Mouse (Mus musculus): ENCODE data around the gene Ppp1r14c. TPM values are rescaled to one million over a fixed set of nuclear protein-coding genes. Genes with fewer than 3 reads are reported as not detected.

Ppp1r14c gene
- polyA plus RNA-seq, 1 experiment from 2014 or later = 2.2 TPM

GRCm38 (mm10) chr10:3359531-3359930 is 6.3 kb upstream of the Ppp1r14c start:
- DNase-seq (ENCODE audit: low spot score) = no peak
- Histone ChIP-seq H3K4me2 (ENCODE audit: low read length) (no peak overlapping the region), H3K27me3 (replicated peaks; ENCODE audit: control insufficient read depth, insufficient read depth, low read length) (no peaks in the 10 kb centered on the region), H3K27ac (ENCODE audit: low read depth) (no peak overlapping the region), H3K4me1 (replicated peaks; ENCODE audit: control insufficient read depth, insufficient read depth, low read length) (no peaks in the 10 kb centered on the region), H3K4me3 (ENCODE audit: low read depth, low read length) (no peak overlapping the region), H3K36me3 (ENCODE audit: control insufficient read depth, insufficient read depth, low read length) (no peaks in the 10 kb centered on the region), H3K9ac (ENCODE audit: low read length) (no peak overlapping the region), H3K9me3 (ENCODE audit: control insufficient read depth, low read length) (no peaks in the 10 kb centered on the region)
- ATAC-seq (replicated peaks; ENCODE audit: low FRiP score, low TSS enrichment, low read depth) = no peak
- WGBS = 74% methylated on average over 1 of the region's 1 CpGs

GRCm38 (mm10) chr10:3365671-3366035 is 204 bp upstream of the Ppp1r14c start:
- peak overlapping the region; percentile 60 for H3K4me3 ChIP-seq (ENCODE audit: low read depth, low read length)
- H3K9me3 ChIP-seq (ENCODE audit: control insufficient read depth, low read length) = no peaks in the 10 kb centered on the region
- DNase-seq (ENCODE audit: low spot score) = no peak
- H3K4me2 ChIP-seq (ENCODE audit: low read length) = peak overlapping the region; percentile 95
- H3K27ac ChIP-seq (ENCODE audit: low read depth) = no peak overlapping the region
- ATAC-seq (replicated peaks; ENCODE audit: low FRiP score, low TSS enrichment, low read depth) = no peak
- no peaks in the 10 kb centered on the region for H3K36me3 ChIP-seq (ENCODE audit: control insufficient read depth, insufficient read depth, low read length)
- no peaks in the 10 kb centered on the region for H3K4me1 ChIP-seq (replicated peaks; ENCODE audit: control insufficient read depth, insufficient read depth, low read length)
- 30% methylated on average over 5 of the region's 5 CpGs for WGBS
- H3K27me3 ChIP-seq (replicated peaks; ENCODE audit: control insufficient read depth, insufficient read depth, low read length) = peaks cover 32% of the 10 kb centered on the region
- no peak overlapping the region for H3K9ac ChIP-seq (ENCODE audit: low read length)

GRCm38 (mm10) chr10:3366870-3367431 is 1.1 kb downstream of the Ppp1r14c start:
- 1% methylated on average over 24 of the region's 26 CpGs for WGBS
- no peak overlapping the region for H3K9ac ChIP-seq (ENCODE audit: low read length)
- peak overlapping the region; percentile 60 for H3K4me3 ChIP-seq (ENCODE audit: low read depth, low read length)
- H3K4me2 ChIP-seq (ENCODE audit: low read length) = peak overlapping the region; percentile 95
- no peaks in the 10 kb centered on the region for H3K36me3 ChIP-seq (ENCODE audit: control insufficient read depth, insufficient read depth, low read length)
- peaks cover 32% of the 10 kb centered on the region for H3K27me3 ChIP-seq (replicated peaks; ENCODE audit: control insufficient read depth, insufficient read depth, low read length)
- no peaks in the 10 kb centered on the region for H3K4me1 ChIP-seq (replicated peaks; ENCODE audit: control insufficient read depth, insufficient read depth, low read length)
- DNase-seq (ENCODE audit: low spot score) (peak; percentile 69), ATAC-seq (replicated peaks; ENCODE audit: low FRiP score, low TSS enrichment, low read depth) (peak; percentile 40; the same call in 1 of the 2 replicates)
- no peak overlapping the region for H3K27ac ChIP-seq (ENCODE audit: low read depth)
- no peaks in the 10 kb centered on the region for H3K9me3 ChIP-seq (ENCODE audit: control insufficient read depth, low read length)

GRCm38 (mm10) chr10:3367440-3367839 is 1.6 kb downstream of the Ppp1r14c start:
- WGBS = 31% methylated on average over 11 of the region's 11 CpGs
- H3K27me3 ChIP-seq (replicated peaks; ENCODE audit: control insufficient read depth, insufficient read depth, low read length) = peaks cover 32% of the 10 kb centered on the region
- H3K4me3 ChIP-seq (ENCODE audit: low read depth, low read length) = peak overlapping the region; percentile 60; the same call in 1 of the 2 replicates
- no peaks in the 10 kb centered on the region for H3K4me1 ChIP-seq (replicated peaks; ENCODE audit: control insufficient read depth, insufficient read depth, low read length)
- H3K9ac ChIP-seq (ENCODE audit: low read length) = no peak overlapping the region
- DNase-seq (ENCODE audit: low spot score) (no peak), ATAC-seq (replicated peaks; ENCODE audit: low FRiP score, low TSS enrichment, low read depth) (no peak)
- no peak overlapping the region for H3K27ac ChIP-seq (ENCODE audit: low read depth)
- H3K36me3 ChIP-seq (ENCODE audit: control insufficient read depth, insufficient read depth, low read length) = no peaks in the 10 kb centered on the region
- H3K9me3 ChIP-seq (ENCODE audit: control insufficient read depth, low read length) = no peaks in the 10 kb centered on the region
- H3K4me2 ChIP-seq (ENCODE audit: low read length) = peak overlapping the region; percentile 95

GRCm38 (mm10) chr10:3383176-3383575 is 17.3 kb downstream of the Ppp1r14c start:
- Histone ChIP-seq H3K27me3 (replicated peaks; ENCODE audit: control insufficient read depth, insufficient read depth, low read length) (no peaks in the 10 kb centered on the region), H3K4me1 (replicated peaks; ENCODE audit: control insufficient read depth, insufficient read depth, low read length) (no peaks in the 10 kb centered on the region), H3K9ac (ENCODE audit: low read length) (no peak overlapping the region), H3K4me3 (ENCODE audit: low read depth, low read length) (no peak overlapping the region), H3K4me2 (ENCODE audit: low read length) (no peak overlapping the region), H3K27ac (ENCODE audit: low read depth) (no peak overlapping the region), H3K36me3 (ENCODE audit: control insufficient read depth, insufficient read depth, low read length) (no peaks in the 10 kb centered on the region), H3K9me3 (ENCODE audit: control insufficient read depth, low read length) (no peaks in the 10 kb centered on the region)
- ATAC-seq (replicated peaks; ENCODE audit: low FRiP score, low TSS enrichment, low read depth) (no peak), DNase-seq (ENCODE audit: low spot score) (no peak)
- WGBS = 57% methylated on average over 3 of the region's 3 CpGs

GRCm38 (mm10) chr10:3392251-3392650 is 26.4 kb downstream of the Ppp1r14c start:
- Histone ChIP-seq H3K4me2 (ENCODE audit: low read length) (no peak overlapping the region), H3K9me3 (ENCODE audit: control insufficient read depth, low read length) (no peaks in the 10 kb centered on the region), H3K9ac (ENCODE audit: low read length) (no peak overlapping the region), H3K27me3 (replicated peaks; ENCODE audit: control insufficient read depth, insufficient read depth, low read length) (no peaks in the 10 kb centered on the region), H3K4me1 (replicated peaks; ENCODE audit: control insufficient read depth, insufficient read depth, low read length) (no peaks in the 10 kb centered on the region), H3K4me3 (ENCODE audit: low read depth, low read length) (no peak overlapping the region), H3K36me3 (ENCODE audit: control insufficient read depth, insufficient read depth, low read length) (no peaks in the 10 kb centered on the region), H3K27ac (ENCODE audit: low read depth) (no peak overlapping the region)
- WGBS = 80% methylated on average over 4 of the region's 4 CpGs
- ATAC-seq (replicated peaks; ENCODE audit: low FRiP score, low TSS enrichment, low read depth) (no peak), DNase-seq (ENCODE audit: low spot score) (no peak)

- Histone ChIP-seq H3K27ac (ENCODE audit: low read depth) (no peak overlapping the region), H3K9ac (ENCODE audit: low read length) (no peak overlapping the region), H3K9me3 (ENCODE audit: control insufficient read depth, low read length) (no peaks in the 10 kb centered on the region), H3K4me1 (replicated peaks; ENCODE audit: control insufficient read depth, insufficient read depth, low read length) (no peaks in the 10 kb centered on the region), H3K4me2 (ENCODE audit: low read length) (no peak overlapping the region), H3K36me3 (ENCODE audit: control insufficient read depth, insufficient read depth, low read length) (no peaks in the 10 kb centered on the region), H3K4me3 (ENCODE audit: low read depth, low read length) (no peak overlapping the region), H3K27me3 (replicated peaks; ENCODE audit: control insufficient read depth, insufficient read depth, low read length) (no peaks in the 10 kb centered on the region)
- ATAC-seq (replicated peaks; ENCODE audit: low FRiP score, low TSS enrichment, low read depth) = no peak
- DNase-seq (ENCODE audit: low spot score) = no peak
- WGBS = 93% methylated on average over 3 of the region's 4 CpGs
Measured at GRCm38 (mm10) chr10:3393548-3393947, 27.7 kb downstream of the Ppp1r14c start.

GRCm38 (mm10) chr10:3394193-3394592 is 28.3 kb downstream of the Ppp1r14c start:
- Histone ChIP-seq H3K4me2 (ENCODE audit: low read length) (no peak overlapping the region), H3K9ac (ENCODE audit: low read length) (no peak overlapping the region), H3K9me3 (ENCODE audit: control insufficient read depth, low read length) (no peaks in the 10 kb centered on the region), H3K27me3 (replicated peaks; ENCODE audit: control insufficient read depth, insufficient read depth, low read length) (no peaks in the 10 kb centered on the region), H3K4me1 (replicated peaks; ENCODE audit: control insufficient read depth, insufficient read depth, low read length) (no peaks in the 10 kb centered on the region), H3K36me3 (ENCODE audit: control insufficient read depth, insufficient read depth, low read length) (no peaks in the 10 kb centered on the region), H3K4me3 (ENCODE audit: low read depth, low read length) (no peak overlapping the region), H3K27ac (ENCODE audit: low read depth) (no peak overlapping the region)
- 73% methylated on average over 5 of the region's 5 CpGs for WGBS
- ATAC-seq (replicated peaks; ENCODE audit: low FRiP score, low TSS enrichment, low read depth) (no peak), DNase-seq (ENCODE audit: low spot score) (no peak)

GRCm38 (mm10) chr10:3394671-3395288 is 28.9 kb downstream of the Ppp1r14c start:
- no peak overlapping the region for H3K27ac ChIP-seq (ENCODE audit: low read depth)
- H3K9me3 ChIP-seq (ENCODE audit: control insufficient read depth, low read length) = no peaks in the 10 kb centered on the region
- H3K4me1 ChIP-seq (replicated peaks; ENCODE audit: control insufficient read depth, insufficient read depth, low read length) = no peaks in the 10 kb centered on the region
- no peak for ATAC-seq (replicated peaks; ENCODE audit: low FRiP score, low TSS enrichment, low read depth)
- no peak for DNase-seq (ENCODE audit: low spot score)
- WGBS = 70% methylated on average over 4 of the region's 4 CpGs
- no peaks in the 10 kb centered on the region for H3K27me3 ChIP-seq (replicated peaks; ENCODE audit: control insufficient read depth, insufficient read depth, low read length)
- H3K36me3 ChIP-seq (ENCODE audit: control insufficient read depth, insufficient read depth, low read length) = no peaks in the 10 kb centered on the region
- no peak overlapping the region for H3K9ac ChIP-seq (ENCODE audit: low read length)
- no peak overlapping the region for H3K4me3 ChIP-seq (ENCODE audit: low read depth, low read length)
- H3K4me2 ChIP-seq (ENCODE audit: low read length) = no peak overlapping the region

All from intestine, embryonic 14.5 days (tissue).